Mouse (Mus musculus) midbrain, embryonic 13.5 days (tissue): ENCODE measurements at regions not wholly inside any gene's neighbourhood (a gene's known extent, or its start where the extent isn't known, plus 50 kb on each side); places are given as distances from the start of the nearest gene placed in this dataset.
"Not testable (repeated sequence)": the region's sequence is repeated elsewhere in the genome, so short reads cannot be mapped to it uniquely, and the experiment has no call there.

Source experiments
- ATAC-seq: fragments of 200-750 bp; cut with Nextera tagmentation; 2 replicates; pipeline ENCODE4 v1.8.0; 2017; ENCODE audit warnings: mild to moderate bottlenecking, moderate TSS enrichment, moderate library complexity
- H3K27ac ChIP-seq: fragments of 300-500 bp; sonication (generic); 2 replicates; pipeline ENCODE4 v1.5.1; 2015; ENCODE audit warnings: inconsistent platforms, mild to moderate bottlenecking, moderate library complexity
- H3K27me3 ChIP-seq: fragments of 300-500 bp; sonication (generic); 2 replicates; pipeline ENCODE4 v1.6.1; 2015; ENCODE audit warnings: mild to moderate bottlenecking, inconsistent platforms
- H3K36me3 ChIP-seq: fragments of 300-500 bp; sonication (generic); 2 replicates; pipeline ENCODE4 v1.6.1; 2015; ENCODE audit warnings: mild to moderate bottlenecking, inconsistent platforms
- H3K4me1 ChIP-seq: fragments of 300-500 bp; sonication (generic); replicated peaks from 2 replicates; pipeline ENCODE4 v1.6.1; 2015; ENCODE audit warnings: inconsistent platforms
- H3K4me2 ChIP-seq: fragments of 300-500 bp; sonication (generic); replicated peaks from 2 replicates; pipeline ENCODE4 v1.6.1; 2015; ENCODE audit warnings: moderate library complexity, mild to moderate bottlenecking, inconsistent platforms
- H3K4me3 ChIP-seq: fragments of 300-500 bp; sonication (generic); replicated peaks from 2 replicates; pipeline ENCODE4 v1.5.1; 2015; ENCODE audit warnings: mild to moderate bottlenecking, inconsistent platforms
- H3K9ac ChIP-seq: fragments of 300-500 bp; sonication (generic); replicated peaks from 2 replicates; pipeline ENCODE4 v1.6.1; 2015; ENCODE audit warnings: mild to moderate bottlenecking, inconsistent platforms
- H3K9me3 ChIP-seq: fragments of 300-500 bp; sonication (generic); 2 replicates; pipeline ENCODE4 v1.6.1; 2016; ENCODE audit warnings: mild to moderate bottlenecking, inconsistent platforms
- WGBS: fragments of 180-500 bp; shearing (Covaris S2); methylation state at CpG from one replicate; pipeline ENCODE4 v1.1.7; 2015; 5-methylcytosine and 5-hydroxymethylcytosine counted together

GRCm38 (mm10) chr8:112297021-112297420 is 272.8 kb upstream of the Cntnap4 start:
- no peak overlapping the region for H3K9ac ChIP-seq
- no peak overlapping the region for H3K4me2 ChIP-seq
- no peaks in the 10 kb centered on the region for H3K36me3 ChIP-seq
- no peaks in the 10 kb centered on the region for H3K27me3 ChIP-seq
- no peaks in the 10 kb centered on the region for H3K4me1 ChIP-seq
- 92% methylated on average over 8 of the region's 8 CpGs for WGBS
- H3K27ac ChIP-seq = no peak overlapping the region
- no peaks in the 10 kb centered on the region for H3K9me3 ChIP-seq
- no peak overlapping the region for H3K4me3 ChIP-seq
- ATAC-seq = no peak

GRCm38 (mm10) chr8:112283316-112283715 is 268.5 kb upstream of the Gm6793 start:
- H3K27me3 ChIP-seq = no peaks in the 10 kb centered on the region
- H3K4me3 ChIP-seq = no peak overlapping the region
- H3K36me3 ChIP-seq = no peaks in the 10 kb centered on the region
- 95% methylated on average over 6 of the region's 6 CpGs for WGBS
- H3K9me3 ChIP-seq = no peaks in the 10 kb centered on the region
- no peak overlapping the region for H3K27ac ChIP-seq
- no peak overlapping the region for H3K9ac ChIP-seq
- no peak for ATAC-seq
- H3K4me2 ChIP-seq = no peak overlapping the region
- no peaks in the 10 kb centered on the region for H3K4me1 ChIP-seq

- no peaks in the 10 kb centered on the region for H3K9me3 ChIP-seq
- no peaks in the 10 kb centered on the region for H3K36me3 ChIP-seq
- H3K27me3 ChIP-seq = 0 out of 2 replicates have a peak, but pooled peaks cover 4% of the 10 kb centered on the region
- H3K4me2 ChIP-seq = peak overlapping the region; percentile 43
- peak; percentile 71 for ATAC-seq
- peak overlapping the region; percentile 62; the same call in 1 of the 2 replicates for H3K27ac ChIP-seq
- no peak overlapping the region; the same call in 1 of the 2 replicates for H3K4me3 ChIP-seq
- H3K4me1 ChIP-seq = peaks cover 14% of the 10 kb centered on the region
- WGBS = 16% methylated on average over 5 of the region's 5 CpGs
- H3K9ac ChIP-seq = no peak overlapping the region
These were observed 254.8 kb upstream of the Gm6793 start for GRCm38 (mm10) chr8:112269598-112269997.

- Histone ChIP-seq H3K36me3 (no peaks in the 10 kb centered on the region), H3K4me2 (peak overlapping the region; percentile 43), H3K27me3 (0 out of 2 replicates have a peak, but pooled peaks cover 4% of the 10 kb centered on the region), H3K9ac (no peak overlapping the region), H3K9me3 (no peaks in the 10 kb centered on the region), H3K27ac (peak overlapping the region; percentile 62), H3K4me1 (peaks cover 14% of the 10 kb centered on the region), H3K4me3 (no peak overlapping the region; the same call in 1 of the 2 replicates)
- 9% methylated on average over 8 of the region's 8 CpGs for WGBS
- ATAC-seq = peak; percentile 81
These were observed 254.4 kb upstream of the Gm6793 start for GRCm38 (mm10) chr8:112269214-112269566.

- Histone ChIP-seq H3K9ac (no peak overlapping the region), H3K4me3 (no peak overlapping the region)
- peak; percentile 88 for ATAC-seq
These were observed 253.8 kb upstream of the Gm6793 start for GRCm38 (mm10) chr8:112268544-112269213.

GRCm38 (mm10) chr8:112257922-112258475 is 243.2 kb upstream of the Gm6793 start:
- Histone ChIP-seq H3K9me3 (no peaks in the 10 kb centered on the region), H3K9ac (peak overlapping the region; percentile 36), H3K4me3 (peak overlapping the region; percentile 21), H3K4me2 (peak overlapping the region; percentile 55), H3K27me3 (no peaks in the 10 kb centered on the region), H3K36me3 (no peaks in the 10 kb centered on the region), H3K27ac (peak overlapping the region; percentile 17; the same call in 1 of the 2 replicates), H3K4me1 (peaks cover 15% of the 10 kb centered on the region)
- peak; percentile 65; the same call in 1 of the 2 replicates for ATAC-seq
- WGBS = 25% methylated on average over 12 of the region's 13 CpGs

More at GRCm38 (mm10) chr8:112268544-112269213, 253.8 kb upstream of the Gm6793 start:
- 0 out of 2 replicates have a peak, but pooled peaks cover 4% of the 10 kb centered on the region for H3K27me3 ChIP-seq
- H3K9me3 ChIP-seq = no peaks in the 10 kb centered on the region
- H3K27ac ChIP-seq = peak overlapping the region; percentile 62
- 18% methylated on average over 9 of the region's 9 CpGs for WGBS
- peaks cover 14% of the 10 kb centered on the region for H3K4me1 ChIP-seq
- H3K36me3 ChIP-seq = no peaks in the 10 kb centered on the region
- peak overlapping the region; percentile 43 for H3K4me2 ChIP-seq

GRCm38 (mm10) chr8:112257311-112257894 is 242.6 kb upstream of the Gm6793 start:
- Histone ChIP-seq H3K4me1 (peaks cover 15% of the 10 kb centered on the region), H3K27ac (peak overlapping the region; percentile 17; the same call in 1 of the 2 replicates), H3K9me3 (no peaks in the 10 kb centered on the region), H3K4me2 (peak overlapping the region; percentile 55), H3K4me3 (peak overlapping the region; percentile 21), H3K27me3 (no peaks in the 10 kb centered on the region), H3K36me3 (no peaks in the 10 kb centered on the region), H3K9ac (peak overlapping the region; percentile 36)
- ATAC-seq = peak; percentile 45; the same call in 1 of the 2 replicates
- 5% methylated on average over 18 of the region's 18 CpGs for WGBS

- H3K4me2 ChIP-seq, H3K4me1 ChIP-seq, H3K9ac ChIP-seq, H3K27me3 ChIP-seq, H3K27ac ChIP-seq, H3K4me3 ChIP-seq, H3K9me3 ChIP-seq, H3K36me3 ChIP-seq: not testable (repeated sequence)
- WGBS = 90% methylated on average over 2 of the region's 2 CpGs
- ATAC-seq = peak; percentile 27; the same call in 1 of the 2 replicates
These were observed 231.8 kb upstream of the Gm6793 start for GRCm38 (mm10) chr8:112246629-112247028.

GRCm38 (mm10) chr8:112238681-112239080 is 223.8 kb upstream of the Gm6793 start:
- Histone ChIP-seq H3K36me3 (no peaks in the 10 kb centered on the region), H3K9ac (no peak overlapping the region), H3K4me3 (no peak overlapping the region), H3K27ac (no peak overlapping the region), H3K4me1 (no peaks in the 10 kb centered on the region), H3K4me2 (no peak overlapping the region), H3K9me3 (no peaks in the 10 kb centered on the region), H3K27me3 (no peaks in the 10 kb centered on the region)
- ATAC-seq = no peak
- 64% methylated on average over 9 of the region's 9 CpGs for WGBS

GRCm38 (mm10) chr8:112236751-112237150 is 221.9 kb upstream of the Gm6793 start:
- not testable (repeated sequence) for H3K27ac ChIP-seq, H3K4me3 ChIP-seq, H3K27me3 ChIP-seq, H3K4me1 ChIP-seq, H3K9me3 ChIP-seq, ATAC-seq, H3K9ac ChIP-seq, H3K36me3 ChIP-seq, H3K4me2 ChIP-seq
- WGBS = 96% methylated on average over 19 of the region's 19 CpGs

GRCm38 (mm10) chr8:112219656-112220055 is 204.8 kb upstream of the Gm6793 start:
- H3K4me1 ChIP-seq = no peaks in the 10 kb centered on the region
- no peak overlapping the region for H3K4me3 ChIP-seq
- no peak overlapping the region for H3K27ac ChIP-seq
- H3K9ac ChIP-seq = no peak overlapping the region
- no peaks in the 10 kb centered on the region for H3K9me3 ChIP-seq
- H3K4me2 ChIP-seq = no peak overlapping the region
- 77% methylated on average over 6 of the region's 6 CpGs for WGBS
- H3K27me3 ChIP-seq = no peaks in the 10 kb centered on the region
- H3K36me3 ChIP-seq = no peaks in the 10 kb centered on the region
- ATAC-seq = no peak

GRCm38 (mm10) chr8:112212170-112212569 is 197.3 kb upstream of the Gm6793 start:
- Histone ChIP-seq H3K36me3 (no peaks in the 10 kb centered on the region), H3K4me2 (no peak overlapping the region), H3K27ac (no peak overlapping the region), H3K4me1 (no peaks in the 10 kb centered on the region), H3K27me3 (no peaks in the 10 kb centered on the region), H3K4me3 (no peak overlapping the region), H3K9ac (no peak overlapping the region), H3K9me3 (no peaks in the 10 kb centered on the region)
- WGBS = 96% methylated on average over 5 of the region's 5 CpGs
- ATAC-seq = no peak
